Mouse (Mus musculus): ENCODE data around the gene Lcn5. TPM values are rescaled to one million over a fixed set of nuclear protein-coding genes. Genes with fewer than 3 reads are reported as not detected.
A peak's percentile ranks its signal among the peaks of the same experiment; 100 is the strongest.
"Not testable (repeated sequence)": the region's sequence is repeated elsewhere in the genome, so short reads cannot be mapped to it uniquely, and the experiment has no call there.

Gene Lcn5
- total RNA-seq, 2 experiments from 2014 or later = not detected

- DNase-seq = no peak
Measured at GRCm38 (mm10) chr2:25679559-25679958, 21.8 kb downstream of the Lcn5 start.

- DNase-seq = no peak
Measured at GRCm38 (mm10) chr2:25682426-25682825, 24.7 kb downstream of the Lcn5 start, which contains the start of gene Lcn10. Gene Lcn10, plus strand, starts transcription at chr2:25682726.

GRCm38 (mm10) chr2:25686941-25687340 is 29.2 kb downstream of the Lcn5 start:
- DNase-seq = no peak

GRCm38 (mm10) chr2:25694605-25695004 is 36.9 kb downstream of the Lcn5 start:
- DNase-seq = peak; percentile 21

- DNase-seq = no peak
Measured at GRCm38 (mm10) chr2:25696951-25697350, 39.2 kb downstream of the Lcn5 start.

- DNase-seq = no peak
Measured at GRCm38 (mm10) chr2:25698696-25699095, 40.9 kb downstream of the Lcn5 start.

- DNase-seq = not testable (repeated sequence)
Measured at GRCm38 (mm10) chr2:25699743-25700142, 42.0 kb downstream of the Lcn5 start, which contains the start of gene Obp2a. Gene Obp2a, plus strand, starts transcription at chr2:25700043.

- no peak for DNase-seq
Measured at GRCm38 (mm10) chr2:25701001-25701400, 43.2 kb downstream of the Lcn5 start.

GRCm38 (mm10) chr2:25703706-25704105 is 46.0 kb downstream of the Lcn5 start:
- DNase-seq = no peak

- peak; percentile 78 for DNase-seq
Measured at GRCm38 (mm10) chr2:25706643-25707481, 49.1 kb downstream of the Lcn5 start, which contains the start of gene Bmyc. Gene Bmyc, plus strand, starts transcription at chr2:25706739.

GRCm38 (mm10) chr2:25708121-25708520 is 50.4 kb downstream of the Lcn5 start:
- peak; percentile 42 for DNase-seq

GRCm38 (mm10) chr2:25709056-25709455 is 51.3 kb downstream of the Lcn5 start:
- DNase-seq = not testable (repeated sequence)

- DNase-seq = not testable (repeated sequence)
Measured at GRCm38 (mm10) chr2:25709791-25710190, 52.0 kb downstream of the Lcn5 start.

Other genes with a start within 250 kb of the Lcn5 start
- not detected for gene Fut7, start 234.7 kb upstream of the Lcn5 start, total RNA-seq (2021)
- 10 to 100 TPM; 12.5 to 16.2 TPM for gene Abca2, start 229.2 kb upstream of the Lcn5 start, total RNA-seq (2021)
- gene Clic3, start 201.1 kb upstream of the Lcn5 start, total RNA-seq (2021) = under 1 TPM; 0.35 to 0.64 TPM
- 10 to 100 TPM; 13.7 to 16.2 TPM for gene Paxx, start 196.9 kb upstream of the Lcn5 start, total RNA-seq (2021)
- gene Ptgds, start 187.9 kb upstream of the Lcn5 start, total RNA-seq (2021) = not detected
- not detected for gene Lcn12, start 164.0 kb upstream of the Lcn5 start, total RNA-seq (2021)
- 10 to 100 TPM; 77.2 to 77.4 TPM for gene Fbxw5, start 157.2 kb upstream of the Lcn5 start, total RNA-seq (2021)
- 1 to 10 TPM in 1 of 2 experiments, under 1 TPM in 1; 0.86 to 1.3 TPM for gene C8g, start 156.2 kb upstream of the Lcn5 start, total RNA-seq (2021)
- 10 to 100 TPM; 10.5 to 10.9 TPM for gene Traf2, start 111.0 kb upstream of the Lcn5 start, total RNA-seq (2021)
- 100 to 1,000 TPM; 142 to 162 TPM for gene Edf1, start 100.1 kb upstream of the Lcn5 start, total RNA-seq (2021)
- gene Mamdc4, start 83.1 kb upstream of the Lcn5 start, total RNA-seq (2021) = 1 to 10 TPM; 1.7 to 3.2 TPM
- gene Phpt1, start 82.7 kb upstream of the Lcn5 start, total RNA-seq (2021) = 10 to 100 TPM; 50.1 to 53.7 TPM
- not detected for gene Ajm1, start 76.2 kb upstream of the Lcn5 start, total RNA-seq (2021)
- 10 to 100 TPM; 63.5 to 67.8 TPM for gene Rabl6, start 49.4 kb upstream of the Lcn5 start, total RNA-seq (2021)
- gene Ccdc183, start 40.3 kb upstream of the Lcn5 start, total RNA-seq (2021) = not detected
- gene Tmem141, start 35.9 kb upstream of the Lcn5 start, total RNA-seq (2021) = 10 to 100 TPM; 15.2 to 16.4 TPM
- gene Fcna, start 29.9 kb upstream of the Lcn5 start, total RNA-seq (2021) = 1 to 10 TPM; 3.9 to 8.5 TPM
- 10 to 100 TPM in 1 of 2 experiments, 1 to 10 TPM in 1; 5.7 to 20.3 TPM for gene Lcn8, start 4.8 kb upstream of the Lcn5 start, total RNA-seq (2021)
- not detected for gene Lcn6, start 18.8 kb downstream of the Lcn5 start, total RNA-seq (2021)
- gene Lcn10, start 24.8 kb downstream of the Lcn5 start, total RNA-seq (2021) = not detected
- not detected for gene Obp2a, start 42.1 kb downstream of the Lcn5 start, total RNA-seq (2021)
- gene Bmyc, start 48.8 kb downstream of the Lcn5 start, total RNA-seq (2021) = 10 to 100 TPM in 1 of 2 experiments, 1 to 10 TPM in 1; 8.4 to 11.2 TPM
- gene Obp2b, start 79.1 kb downstream of the Lcn5 start, total RNA-seq (2021) = not detected
- not detected for gene Lcn3, start 107.6 kb downstream of the Lcn5 start, total RNA-seq (2021)
- not detected for gene Lcn11, start 119.1 kb downstream of the Lcn5 start, total RNA-seq (2021)
- not detected for gene Gm13539, start 124.3 kb downstream of the Lcn5 start, total RNA-seq (2021)
- gene Glt6d1, start 157.9 kb downstream of the Lcn5 start, total RNA-seq (2021) = not detected
- not detected for gene Lcn9, start 165.2 kb downstream of the Lcn5 start, total RNA-seq (2021)
- gene Sohlh1, start 189.3 kb downstream of the Lcn5 start, total RNA-seq (2021) = not detected
- under 1 TPM in 1 of 2 experiments, not detected in 1; 0.27 TPM for gene Kcnt1, start 205.8 kb downstream of the Lcn5 start, total RNA-seq (2021)